Mouse (Mus musculus) frontal cortex, adult 2 months (tissue): ENCODE results near the gene P2rx5. TPM values are rescaled to one million over a fixed set of nuclear protein-coding genes. Genes with fewer than 3 reads are reported as not detected.
A peak's percentile ranks its signal among the peaks of the same experiment; 100 is the strongest.

Experiments used
- DNase-seq, 2 experiments: peaks; one replicate each; pipeline ENCODE4 v3.0.0; 2022; ENCODE audit warnings: low spot score in 1 of 2; ENCODE audit errors: extremely low spot score in 1 of 2
- polyA plus RNA-seq: library from polyadenylated mRNA; depleted of rRNA; stranded (reverse); fragments of >200 nt; gene quantifications from 2 replicates; pipeline ENCODE4 v1.2.3, GENCODE M21; 2012; rRNA removed

P2rx5 gene
- polyA plus RNA-seq, result 0.26 and 0.74 TPM in 2 replicates

GRCm38 (mm10) chr11:73159957-73160810 is at the start of gene P2rx5:
P2rx5 (plus strand) TSS chr11:73160421.
- DNase-seq, result peak in 1 of 2 experiments; percentile 16

GRCm38 (mm10) chr11:73111414-73111813 is 48.8 kb upstream of the P2rx5 start:
- no peak for DNase-seq

- no peak for DNase-seq
Observed at GRCm38 (mm10) chr11:73126495-73126894, 33.7 kb upstream of the P2rx5 start.

- DNase-seq, result peak in 1 of 2 experiments; percentile 34
Observed at GRCm38 (mm10) chr11:73131020-73131419, 29.2 kb upstream of the P2rx5 start.

- no peak for DNase-seq
Observed at GRCm38 (mm10) chr11:73132999-73133398, 27.2 kb upstream of the P2rx5 start.

GRCm38 (mm10) chr11:73134222-73134621 is 26.0 kb upstream of the P2rx5 start:
- DNase-seq, result no peak

- DNase-seq, result no peak
Observed at GRCm38 (mm10) chr11:73136587-73136986, 23.6 kb upstream of the P2rx5 start.

GRCm38 (mm10) chr11:73137116-73137515 is 23.1 kb upstream of the P2rx5 start:
- no peak for DNase-seq

GRCm38 (mm10) chr11:73137591-73138501 is 22.4 kb upstream of the P2rx5 start, which contains the start of gene Haspin:
Haspin (minus strand) TSS chr11:73138294.
- peak; percentile 66 to 90 for DNase-seq

- DNase-seq, result no peak
Observed at GRCm38 (mm10) chr11:73144261-73144681, 15.9 kb upstream of the P2rx5 start.

- no peak for DNase-seq
Observed at GRCm38 (mm10) chr11:73146026-73146974, 13.9 kb upstream of the P2rx5 start.

GRCm38 (mm10) chr11:73146975-73147365 is 13.3 kb upstream of the P2rx5 start:
- DNase-seq, result no peak

GRCm38 (mm10) chr11:73148209-73148608 is 12.0 kb upstream of the P2rx5 start:
- DNase-seq, result no peak

- DNase-seq, result peak in 1 of 2 experiments; percentile 20
Observed at GRCm38 (mm10) chr11:73155071-73155470, 5.2 kb upstream of the P2rx5 start.

GRCm38 (mm10) chr11:73160811-73161200 is 585 bp downstream of the P2rx5 start:
- DNase-seq, result no peak

- DNase-seq, result no peak
Observed at GRCm38 (mm10) chr11:73161616-73162015, 1.4 kb downstream of the P2rx5 start.

- no peak for DNase-seq
Observed at GRCm38 (mm10) chr11:73162284-73162683, 2.1 kb downstream of the P2rx5 start.

- DNase-seq, result no peak
Observed at GRCm38 (mm10) chr11:73168071-73168470, 7.8 kb downstream of the P2rx5 start.

- DNase-seq, result no peak
Observed at GRCm38 (mm10) chr11:73168576-73168975, 8.4 kb downstream of the P2rx5 start.

- peak; percentile 23 to 78 for DNase-seq
Observed at GRCm38 (mm10) chr11:73169231-73169630, 9.0 kb downstream of the P2rx5 start.
